Mouse (Mus musculus) ovary, postnatal 10 days (tissue): ENCODE measurements around the gene Tpk1.
"Not testable (repeated sequence)": the region's sequence is repeated elsewhere in the genome, so short reads cannot be mapped to it uniquely, and the experiment has no call there.

ENCODE experiments used
- DNase-seq: peaks from one replicate; pipeline ENCODE4 v3.0.0; 2022; ENCODE audit warnings: low spot score

Tpk1 gene

GRCm38 (mm10) chr6:43640621-43641020 is 25.5 kb downstream of the Tpk1 start:
- DNase-seq = no peak

DNA sequence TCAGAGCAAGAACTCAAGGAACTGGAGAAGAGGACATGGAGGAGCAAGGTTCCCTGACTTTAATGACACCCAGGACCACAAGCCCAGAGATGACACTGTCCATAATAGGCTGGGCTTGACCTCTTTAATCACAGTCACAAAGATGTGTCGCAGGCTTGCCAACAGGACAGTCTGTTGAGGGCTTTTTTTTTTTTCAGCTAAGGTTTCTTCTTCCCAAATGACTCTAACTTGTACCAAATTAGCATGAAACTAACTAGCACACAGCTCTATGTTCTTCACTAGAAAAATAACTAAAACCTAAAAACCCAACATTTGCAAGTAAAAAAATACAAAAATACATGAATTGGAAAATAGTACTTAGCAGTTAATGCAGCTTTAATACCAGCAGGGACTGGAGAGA is 27.2 kb downstream of the Tpk1 start:
- no peak for DNase-seq

DNA sequence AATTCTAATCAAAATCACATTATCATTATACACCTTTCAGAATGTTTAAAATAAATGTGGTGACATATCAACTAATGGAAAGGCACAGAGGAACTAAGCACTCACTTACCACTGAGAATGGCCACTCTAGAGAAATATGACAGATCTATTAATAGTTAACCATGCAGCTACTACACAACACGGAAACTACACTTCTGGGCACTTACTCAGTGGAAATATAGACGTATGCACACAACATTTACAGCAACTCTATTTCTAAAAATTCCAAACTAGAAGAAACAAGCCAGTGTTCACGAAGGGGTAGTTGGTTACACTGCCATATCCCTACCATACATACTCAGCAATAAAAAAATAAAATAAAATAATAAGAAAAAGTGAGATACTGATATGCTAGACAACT is 28.0 kb downstream of the Tpk1 start:
- no peak for DNase-seq

DNA sequence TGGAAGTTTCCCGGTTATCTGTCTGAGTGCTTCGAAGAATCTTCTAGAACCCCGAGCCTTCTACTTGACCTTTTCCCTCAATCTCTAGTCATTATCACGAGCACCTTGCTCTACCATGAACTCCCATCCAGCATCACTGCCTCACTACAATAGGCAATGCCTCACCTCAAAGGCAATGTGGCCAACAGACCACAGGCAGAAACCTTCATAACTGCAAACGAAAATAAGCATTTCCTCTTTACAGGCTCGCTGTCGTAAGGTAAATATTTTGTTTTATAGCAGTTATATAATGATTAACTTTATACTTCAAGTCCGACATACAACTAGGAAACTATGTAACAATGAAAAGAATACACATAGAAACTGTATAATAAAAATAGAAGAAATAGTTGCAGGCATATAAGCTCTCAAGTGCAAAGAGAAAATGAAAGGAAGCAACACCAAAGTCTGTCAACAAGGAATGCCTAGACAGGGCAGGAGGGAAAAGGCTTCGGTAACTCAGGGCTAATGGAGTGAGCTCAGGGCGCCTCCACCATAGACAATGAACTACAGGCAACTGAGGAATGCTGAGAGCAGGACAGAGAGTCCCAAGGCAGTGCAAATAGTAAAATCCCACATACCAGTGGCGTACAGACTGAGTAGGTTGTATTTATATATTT is 29.0 kb downstream of the Tpk1 start:
- no peak for DNase-seq

- DNase-seq = no peak
Observed at GRCm38 (mm10) chr6:43633308-43633963, 32.6 kb downstream of the Tpk1 start.

DNA sequence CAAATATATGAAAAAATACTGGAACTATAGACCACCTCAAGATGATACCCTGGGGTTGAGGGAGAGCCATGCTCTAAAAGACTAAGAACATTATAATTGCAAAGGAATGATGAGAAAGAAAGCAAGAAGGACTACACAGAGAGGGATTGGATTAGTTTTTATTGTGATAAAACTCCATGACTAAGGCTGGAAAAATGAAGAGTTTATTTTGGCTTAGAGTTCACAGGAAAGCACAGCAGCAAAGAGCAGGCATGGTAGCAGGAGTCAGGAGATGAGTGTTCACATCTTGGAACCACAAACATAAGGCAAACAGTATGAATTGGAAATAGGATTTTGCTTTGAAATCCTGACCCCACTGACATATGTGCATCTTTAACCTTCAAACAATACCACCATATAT is 33.2 kb downstream of the Tpk1 start:
- DNase-seq = no peak

GRCm38 (mm10) chr6:43623448-43623847 is 42.6 kb downstream of the Tpk1 start:
- not testable (repeated sequence) for DNase-seq

DNA sequence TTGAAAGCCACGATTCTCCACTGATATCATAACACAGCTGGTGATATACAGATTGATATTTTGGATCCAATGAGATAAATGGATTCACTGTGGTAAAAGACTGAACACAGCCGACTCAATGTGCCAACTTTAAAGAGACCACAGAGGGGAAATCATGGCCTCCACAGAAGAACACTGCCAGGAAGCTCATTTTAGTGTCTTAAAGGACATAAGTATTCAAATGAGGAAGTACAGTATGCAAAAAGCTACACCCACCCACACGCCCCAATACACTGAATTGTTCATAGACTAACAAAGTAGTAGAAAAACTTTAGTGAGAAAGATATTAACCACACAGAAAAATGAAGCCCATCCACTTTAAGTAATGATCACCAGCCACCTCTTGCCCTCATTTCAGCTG is 46.8 kb downstream of the Tpk1 start:
- DNase-seq = no peak

DNA sequence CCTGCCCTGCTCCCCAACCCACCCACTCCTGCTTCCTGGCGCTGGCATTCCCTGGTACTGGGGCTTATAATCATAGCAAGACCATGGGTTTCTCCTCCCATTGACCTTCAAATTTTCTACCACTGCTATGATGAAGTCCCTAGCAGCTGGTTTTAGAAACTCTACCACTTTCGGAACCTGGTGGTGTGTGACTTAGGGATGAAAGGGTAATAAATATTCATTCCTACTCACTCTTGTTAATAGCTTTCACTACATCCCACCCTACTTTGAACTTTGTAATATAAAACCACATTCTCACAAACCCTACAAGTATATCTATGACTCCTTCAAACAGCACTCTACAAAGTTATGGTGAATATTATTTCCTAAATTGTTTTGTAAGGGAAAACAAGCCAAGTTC is 54.3 kb downstream of the Tpk1 start:
- DNase-seq = no peak

DNA sequence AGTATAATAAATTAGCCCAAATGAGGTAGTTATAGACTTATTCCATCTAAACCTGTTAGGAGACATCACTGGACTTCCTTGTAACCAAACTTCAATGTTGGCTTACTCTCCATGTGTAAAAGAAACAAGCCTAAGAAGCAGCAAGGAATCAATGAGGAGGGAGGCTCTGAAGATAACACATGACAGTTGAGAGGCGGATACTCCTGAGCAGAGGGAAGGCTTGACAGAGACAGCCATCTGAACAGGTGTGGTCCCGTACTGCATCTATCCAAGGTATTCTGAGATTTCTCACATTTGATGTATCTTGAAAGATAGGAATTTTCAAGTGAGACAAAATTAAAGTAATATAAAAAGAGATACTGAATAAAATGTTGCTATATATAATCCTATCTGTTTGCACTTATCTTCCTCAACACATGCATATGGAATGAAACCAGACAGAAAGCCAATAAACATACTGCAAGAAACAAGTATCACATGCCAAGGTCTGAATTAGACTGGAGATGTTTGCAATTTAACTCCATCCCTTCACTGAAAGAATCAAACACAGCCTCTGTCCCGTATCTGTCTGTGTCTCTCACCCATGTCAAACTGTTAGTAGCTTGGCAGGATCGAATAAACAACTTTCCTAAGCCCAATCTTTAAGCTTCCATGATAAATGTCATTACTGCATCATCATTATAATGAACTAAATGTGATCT is 75.1 kb downstream of the Tpk1 start:
- no peak for DNase-seq

GRCm38 (mm10) chr6:43585274-43585673 is 80.8 kb downstream of the Tpk1 start:
- DNase-seq = no peak

DNA sequence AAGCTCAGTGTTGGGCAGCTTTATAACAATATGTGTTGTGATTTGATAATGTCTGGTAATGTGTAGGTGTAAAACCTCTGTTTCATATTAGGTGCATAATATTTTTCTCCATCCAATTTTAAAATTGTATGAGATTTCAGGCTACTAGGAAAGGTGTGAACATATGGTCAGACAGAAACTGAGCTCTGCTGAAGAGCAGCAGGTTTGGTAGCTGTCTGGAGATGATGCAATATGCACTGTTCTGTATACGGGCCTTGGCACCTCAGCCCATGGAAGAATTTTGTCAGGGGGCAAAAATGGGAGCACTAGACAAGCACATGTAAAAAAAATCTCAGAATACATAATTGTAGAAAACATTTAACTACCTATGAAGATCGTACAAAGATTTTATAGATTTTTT is 84.3 kb downstream of the Tpk1 start:
- DNase-seq = no peak

GRCm38 (mm10) chr6:43567885-43568284 is 98.2 kb downstream of the Tpk1 start:
- DNase-seq = no peak

DNA sequence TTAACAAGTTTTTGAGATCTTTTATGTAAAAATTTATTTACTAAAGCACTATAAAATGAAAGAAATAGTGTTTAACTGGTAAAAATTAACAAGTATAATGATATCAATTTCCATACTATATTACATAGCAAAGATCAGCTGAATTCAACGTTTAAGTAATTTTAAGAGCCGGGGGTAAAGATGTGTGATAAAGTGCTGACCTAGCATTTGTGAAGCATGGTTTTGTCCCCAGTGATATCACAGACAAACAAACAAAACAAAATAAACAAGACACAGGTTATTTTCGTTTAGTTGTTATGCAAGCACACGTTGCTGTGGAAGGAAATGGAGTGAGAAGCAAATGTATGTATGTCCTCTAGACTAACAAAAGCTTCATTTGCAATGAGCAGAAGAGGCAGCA is 103.6 kb downstream of the Tpk1 start:
- DNase-seq = no peak

GRCm38 (mm10) chr6:43551410-43551809 is 114.7 kb downstream of the Tpk1 start:
- no peak for DNase-seq

DNA sequence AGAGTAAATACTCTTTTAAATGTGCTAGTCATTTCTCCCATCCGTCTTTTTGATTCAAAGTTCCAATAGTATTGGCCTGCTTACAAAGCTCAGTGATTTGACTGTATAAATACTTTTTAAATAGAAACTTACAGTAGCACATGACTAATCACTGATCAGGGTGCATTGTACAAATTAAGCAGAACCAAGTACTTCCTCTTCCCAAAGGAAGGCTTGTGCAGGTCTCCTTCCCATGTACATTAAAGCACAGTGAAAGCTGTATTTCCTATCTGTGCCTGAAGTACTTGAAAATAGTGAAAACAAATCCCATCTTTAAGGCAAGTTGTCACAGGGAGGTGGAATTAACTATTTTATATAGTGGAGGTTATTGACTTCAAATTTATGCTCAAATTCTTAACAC is 119.5 kb downstream of the Tpk1 start:
- DNase-seq = no peak

DNA sequence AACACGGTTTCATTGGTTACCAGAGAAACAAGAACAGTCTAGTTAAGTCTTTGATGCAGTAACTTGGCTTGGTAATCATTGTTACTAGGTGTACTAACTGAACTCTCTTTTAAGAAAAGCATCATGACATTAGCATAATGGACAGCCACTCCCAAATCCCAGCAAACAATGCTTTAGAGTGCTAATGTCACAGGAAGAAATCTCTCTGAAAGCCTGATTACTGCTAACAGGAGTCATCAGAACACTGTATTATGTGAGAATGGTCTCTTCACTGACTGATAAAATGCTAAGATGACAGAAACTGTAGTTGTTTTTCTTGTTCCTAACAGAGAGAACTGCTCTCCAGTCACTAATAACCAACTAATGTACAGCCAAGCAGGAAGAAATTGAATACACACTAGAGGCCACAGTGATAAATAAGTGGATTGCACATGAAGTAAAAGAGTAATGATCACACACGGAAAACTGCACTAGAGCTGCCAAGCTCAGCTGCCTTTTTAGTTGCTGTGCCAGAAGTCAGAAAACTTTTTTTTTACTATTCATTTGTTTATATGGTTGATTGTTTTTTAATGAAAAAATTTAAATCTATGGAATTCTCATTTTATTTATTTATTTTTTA is 128.7 kb downstream of the Tpk1 start:
- DNase-seq = no peak

DNA sequence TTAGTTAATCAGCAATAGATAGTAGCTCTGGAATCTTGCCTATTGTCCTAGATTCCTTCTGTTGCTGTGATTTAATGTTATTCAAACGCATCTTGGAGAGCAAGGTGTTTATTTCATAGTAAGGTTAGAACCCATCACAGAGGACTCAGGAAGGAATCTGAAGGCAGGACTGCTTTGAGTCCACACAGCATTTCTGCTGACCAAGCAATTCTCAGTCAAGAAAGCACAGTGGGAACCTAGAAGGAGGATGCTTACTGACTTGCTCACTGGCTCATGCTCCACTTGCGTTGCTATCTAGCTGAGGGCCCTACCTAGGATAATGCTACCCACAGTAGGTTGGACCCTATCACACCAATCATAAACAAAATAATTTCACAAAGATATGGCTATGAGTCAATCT is 130.6 kb downstream of the Tpk1 start:
- no peak for DNase-seq

DNA sequence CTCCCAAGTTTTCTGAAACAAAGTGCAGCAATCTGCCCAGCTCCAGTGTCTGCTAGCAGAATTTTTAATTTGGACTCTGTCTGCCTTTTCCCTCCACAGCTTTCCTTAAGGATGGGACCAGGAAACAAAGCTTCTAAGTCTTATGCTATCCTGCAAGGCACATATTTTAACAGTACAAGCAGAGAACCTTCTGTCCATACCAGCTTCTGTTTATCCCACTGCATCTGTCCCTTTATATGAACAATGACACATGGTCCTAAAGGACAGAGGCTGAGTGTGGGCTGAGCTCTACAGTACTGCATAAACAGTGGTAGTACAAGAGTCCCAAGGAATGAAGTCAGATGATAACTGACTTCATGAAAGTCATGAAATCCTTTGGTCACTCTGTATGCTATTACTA is 132.8 kb downstream of the Tpk1 start:
- no peak for DNase-seq

- no peak for DNase-seq
Observed at GRCm38 (mm10) chr6:43532822-43533221, 133.3 kb downstream of the Tpk1 start.

- DNase-seq = no peak
Observed at GRCm38 (mm10) chr6:43531996-43532395, 134.1 kb downstream of the Tpk1 start.

- no peak for DNase-seq
Observed at GRCm38 (mm10) chr6:43528996-43529395, 137.1 kb downstream of the Tpk1 start.

DNA sequence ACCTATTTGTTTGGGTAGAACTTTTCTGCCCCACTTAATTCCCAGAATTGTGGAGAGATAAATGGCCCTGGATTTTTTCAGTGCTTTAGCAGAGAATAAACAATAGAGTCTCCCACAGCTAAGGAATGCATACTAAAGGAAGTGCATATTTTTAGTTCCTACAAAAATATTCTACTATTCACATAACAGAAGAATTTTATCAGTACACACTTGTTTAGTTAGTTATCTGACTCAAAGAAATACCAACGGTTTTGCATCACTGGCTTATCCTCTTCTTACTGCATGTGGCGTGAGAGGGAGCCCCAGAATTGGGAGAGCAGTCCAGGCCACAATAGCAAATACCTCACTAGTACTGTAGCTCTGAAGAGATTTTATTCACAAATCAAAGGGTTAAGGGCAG is 141.1 kb downstream of the Tpk1 start:
- no peak for DNase-seq
